Mouse (Mus musculus): ENCODE results near the gene Ppp2r5b. TPM values are rescaled to one million over a fixed set of nuclear protein-coding genes. Genes with fewer than 3 reads are reported as not detected.

The Ppp2r5b gene
- polyA plus RNA-seq, 1 experiment: 32.1 TPM

DNA sequence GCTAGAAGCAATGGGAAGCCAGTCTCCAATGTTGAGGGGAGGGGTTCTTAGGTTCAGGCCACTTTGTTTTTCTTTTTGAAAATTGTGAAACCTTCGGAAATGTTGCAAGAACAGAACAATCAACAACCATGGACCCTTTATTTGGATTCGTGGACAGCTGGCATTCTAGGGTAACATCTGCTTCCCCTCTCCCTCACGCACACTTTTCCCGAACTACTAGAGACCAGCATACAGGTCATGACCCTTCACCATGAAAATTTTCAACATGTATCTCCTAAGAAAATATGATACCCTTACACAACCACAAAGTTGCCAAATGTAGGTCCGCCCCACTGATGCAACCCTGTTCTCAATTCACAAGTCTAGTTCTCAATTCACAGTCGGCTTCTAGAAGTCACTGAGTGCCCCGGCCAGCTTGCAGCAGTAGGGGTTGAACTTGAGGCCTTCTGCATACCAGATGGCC is 33.0 kb upstream of the Ppp2r5b start:
- no peak for TF ChIP-seq CTCF (conservative IDR thresholded peaks at IDR 0.05; ENCODE audit: insufficient read depth, insufficient read length, low read depth, low read length)
- no peak for TF ChIP-seq POLR2A (IDR thresholded peaks at IDR 0.05; ENCODE audit: low read depth, low read length)
- no peak overlapping the region for H3K27ac ChIP-seq (ENCODE audit: insufficient read depth, low read depth, low read length)
- 79% methylated on average over 7 of the region's 7 CpGs for WGBS

GRCm38 (mm10) chr19:6268170-6268528 is 32.5 kb upstream of the Ppp2r5b start:
- 11% methylated on average over 8 of the region's 8 CpGs for WGBS
- TF ChIP-seq CTCF (conservative IDR thresholded peaks at IDR 0.05; ENCODE audit: insufficient read depth, insufficient read length, low read depth, low read length): peak; percentile 89
- TF ChIP-seq POLR2A (IDR thresholded peaks at IDR 0.05; ENCODE audit: low read depth, low read length): peak; percentile 31
- Histone ChIP-seq H3K27ac (ENCODE audit: insufficient read depth, low read depth, low read length) (no peak overlapping the region), H3K36me3 (ENCODE audit: control insufficient read depth, insufficient read depth, low read length) (no peaks in the 10 kb centered on the region), H3K4me1 (ENCODE audit: control insufficient read depth, insufficient read depth, low read length) (peaks cover 27% of the 10 kb centered on the region), H3K27me3 (replicated peaks; ENCODE audit: control insufficient read depth, insufficient read depth, low read length) (no peaks in the 10 kb centered on the region), H3K4me3 (ENCODE audit: insufficient read depth, low read depth, low read length) (no peak overlapping the region)
- peak; percentile 90 for DNase-seq

More for the DNA sequence above, 33.0 kb upstream of the Ppp2r5b start:
- H3K27me3 ChIP-seq (replicated peaks; ENCODE audit: control insufficient read depth, insufficient read depth, low read length): no peaks in the 10 kb centered on the region
- H3K4me3 ChIP-seq (ENCODE audit: insufficient read depth, low read depth, low read length): no peak overlapping the region
- no peaks in the 10 kb centered on the region for H3K36me3 ChIP-seq (ENCODE audit: control insufficient read depth, insufficient read depth, low read length)
- peaks cover 27% of the 10 kb centered on the region for H3K4me1 ChIP-seq (ENCODE audit: control insufficient read depth, insufficient read depth, low read length)
- no peak for DNase-seq

DNA sequence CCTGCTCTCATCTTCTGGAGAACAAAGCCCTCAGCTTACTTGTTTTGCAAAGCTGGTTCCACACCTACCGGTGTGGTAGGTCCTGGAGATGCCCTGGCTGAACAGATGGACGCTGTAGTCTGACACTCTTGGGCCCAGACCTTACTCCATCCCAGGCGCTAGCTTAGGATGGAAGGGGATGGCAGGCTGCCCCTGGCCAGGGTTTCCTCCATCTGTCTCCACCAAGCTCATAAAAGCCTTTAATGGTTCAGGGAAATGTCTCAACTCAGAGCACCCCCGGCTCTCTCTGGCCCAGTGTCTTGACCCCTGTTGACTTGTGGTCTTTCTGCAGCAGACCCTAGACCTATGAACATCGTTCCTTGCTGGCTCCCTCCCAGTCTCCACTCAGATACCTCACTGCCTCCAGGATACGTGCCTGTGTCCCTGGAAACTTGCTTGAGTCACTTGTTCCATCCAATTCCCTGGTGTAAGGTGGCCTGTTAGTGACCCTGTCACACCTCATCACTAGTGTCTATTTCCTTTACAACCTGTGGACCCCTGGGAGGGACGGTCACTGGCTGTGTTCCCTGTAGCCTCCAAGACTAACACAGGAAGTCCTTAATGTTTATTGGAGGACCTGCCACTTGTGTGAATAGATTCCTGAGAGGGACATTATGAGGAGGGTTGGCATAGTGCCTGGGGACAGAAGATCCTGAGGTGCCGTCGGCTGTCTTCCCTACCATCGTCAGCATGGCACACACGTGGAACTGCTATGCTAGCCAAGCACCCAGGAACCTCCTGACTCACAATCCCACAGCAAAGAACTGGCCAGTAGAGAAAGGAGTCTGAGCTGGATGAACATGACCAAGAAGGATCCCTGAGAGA is 31.9 kb upstream of the Ppp2r5b start:
- H3K4me1 ChIP-seq (ENCODE audit: control insufficient read depth, insufficient read depth, low read length): peaks cover 30% of the 10 kb centered on the region
- WGBS: 22% methylated on average over 11 of the region's 11 CpGs
- no peaks in the 10 kb centered on the region for H3K27me3 ChIP-seq (replicated peaks; ENCODE audit: control insufficient read depth, insufficient read depth, low read length)
- H3K27ac ChIP-seq (ENCODE audit: insufficient read depth, low read depth, low read length): no peak overlapping the region
- H3K36me3 ChIP-seq (ENCODE audit: control insufficient read depth, insufficient read depth, low read length): no peaks in the 10 kb centered on the region
- TF ChIP-seq CTCF (conservative IDR thresholded peaks at IDR 0.05; ENCODE audit: insufficient read depth, insufficient read length, low read depth, low read length): 0 out of 2 replicates have a peak, but pooled peaks have one; percentile 1
- no peak for TF ChIP-seq POLR2A (IDR thresholded peaks at IDR 0.05; ENCODE audit: low read depth, low read length)
- DNase-seq: peak; percentile 62
- no peak overlapping the region for H3K4me3 ChIP-seq (ENCODE audit: insufficient read depth, low read depth, low read length)

DNA sequence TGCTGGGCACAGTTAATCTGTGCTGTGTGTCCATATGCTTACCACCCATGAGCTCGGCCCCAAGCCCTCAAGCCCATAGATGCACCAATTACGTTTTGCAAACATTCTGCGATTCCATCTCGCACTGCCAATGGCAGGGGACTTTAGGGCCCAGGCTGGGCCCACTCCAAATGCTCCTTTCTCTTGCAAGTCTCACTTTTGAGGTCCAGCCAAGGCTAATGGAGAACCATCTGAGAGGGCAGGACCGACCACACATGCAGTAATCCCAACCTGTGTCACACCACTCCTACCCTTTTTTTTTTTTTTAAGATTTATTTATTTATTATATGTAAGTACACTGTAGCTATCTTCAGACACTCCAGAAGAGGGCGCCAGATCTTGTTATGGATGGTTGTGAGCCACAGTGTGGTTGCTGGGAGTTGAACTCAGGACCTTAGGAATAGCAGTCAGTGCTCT is 30.1 kb upstream of the Ppp2r5b start:
- H3K27me3 ChIP-seq (replicated peaks; ENCODE audit: control insufficient read depth, insufficient read depth, low read length): no peaks in the 10 kb centered on the region
- 79% methylated on average over 6 of the region's 6 CpGs for WGBS
- H3K4me1 ChIP-seq (ENCODE audit: control insufficient read depth, insufficient read depth, low read length): peaks cover 16% of the 10 kb centered on the region
- no peaks in the 10 kb centered on the region for H3K36me3 ChIP-seq (ENCODE audit: control insufficient read depth, insufficient read depth, low read length)
- no peak overlapping the region for H3K27ac ChIP-seq (ENCODE audit: insufficient read depth, low read depth, low read length)
- no peak for DNase-seq
- no peak for TF ChIP-seq POLR2A (IDR thresholded peaks at IDR 0.05; ENCODE audit: low read depth, low read length)
- TF ChIP-seq CTCF (conservative IDR thresholded peaks at IDR 0.05; ENCODE audit: insufficient read depth, insufficient read length, low read depth, low read length): no peak; the same call in 1 of the 2 replicates
- no peak overlapping the region for H3K4me3 ChIP-seq (ENCODE audit: insufficient read depth, low read depth, low read length)

- no peaks in the 10 kb centered on the region for H3K27me3 ChIP-seq (replicated peaks; ENCODE audit: control insufficient read depth, insufficient read depth, low read length)
- H3K4me3 ChIP-seq (ENCODE audit: insufficient read depth, low read depth, low read length): peak overlapping the region; percentile 62; the same call in 1 of the 2 replicates
- 71% methylated on average over 8 of the region's 8 CpGs for WGBS
- H3K36me3 ChIP-seq (ENCODE audit: control insufficient read depth, insufficient read depth, low read length): no peaks in the 10 kb centered on the region
- DNase-seq: no peak
- TF ChIP-seq POLR2A (IDR thresholded peaks at IDR 0.05; ENCODE audit: low read depth, low read length) (no peak), CTCF (conservative IDR thresholded peaks at IDR 0.05; ENCODE audit: insufficient read depth, insufficient read length, low read depth, low read length) (no peak)
- H3K4me1 ChIP-seq (ENCODE audit: control insufficient read depth, insufficient read depth, low read length): peaks cover 12% of the 10 kb centered on the region; the same call in 1 of the 2 replicates
- no peak overlapping the region for H3K27ac ChIP-seq (ENCODE audit: insufficient read depth, low read depth, low read length)
Measured at GRCm38 (mm10) chr19:6264945-6265344, 29.3 kb upstream of the Ppp2r5b start.

GRCm38 (mm10) chr19:6264200-6264599 is 28.5 kb upstream of the Ppp2r5b start:
- peak overlapping the region; percentile 62 for H3K4me3 ChIP-seq (ENCODE audit: insufficient read depth, low read depth, low read length)
- no peaks in the 10 kb centered on the region for H3K36me3 ChIP-seq (ENCODE audit: control insufficient read depth, insufficient read depth, low read length)
- no peak for TF ChIP-seq POLR2A (IDR thresholded peaks at IDR 0.05; ENCODE audit: low read depth, low read length)
- TF ChIP-seq CTCF (conservative IDR thresholded peaks at IDR 0.05; ENCODE audit: insufficient read depth, insufficient read length, low read depth, low read length): no peak
- H3K27ac ChIP-seq (ENCODE audit: insufficient read depth, low read depth, low read length): peak overlapping the region; percentile 84
- no peaks in the 10 kb centered on the region for H3K27me3 ChIP-seq (replicated peaks; ENCODE audit: control insufficient read depth, insufficient read depth, low read length)
- DNase-seq: peak; percentile 61
- H3K4me1 ChIP-seq (ENCODE audit: control insufficient read depth, insufficient read depth, low read length): peaks cover 8% of the 10 kb centered on the region; the same call in 1 of the 2 replicates
- 30% methylated on average over 9 of the region's 9 CpGs for WGBS

- DNase-seq: peak; percentile 93
- peak overlapping the region; percentile 84 for H3K27ac ChIP-seq (ENCODE audit: insufficient read depth, low read depth, low read length)
- peak overlapping the region; percentile 62 for H3K4me3 ChIP-seq (ENCODE audit: insufficient read depth, low read depth, low read length)
- WGBS: 38% methylated on average over 8 of the region's 8 CpGs
- H3K4me1 ChIP-seq (ENCODE audit: control insufficient read depth, insufficient read depth, low read length): peaks cover 8% of the 10 kb centered on the region; the same call in 1 of the 2 replicates
- H3K27me3 ChIP-seq (replicated peaks; ENCODE audit: control insufficient read depth, insufficient read depth, low read length): no peaks in the 10 kb centered on the region
- no peak for TF ChIP-seq CTCF (conservative IDR thresholded peaks at IDR 0.05; ENCODE audit: insufficient read depth, insufficient read length, low read depth, low read length)
- TF ChIP-seq POLR2A (IDR thresholded peaks at IDR 0.05; ENCODE audit: low read depth, low read length): peak; percentile 89
- no peaks in the 10 kb centered on the region; the same call in 1 of the 2 replicates for H3K36me3 ChIP-seq (ENCODE audit: control insufficient read depth, insufficient read depth, low read length)
Measured at GRCm38 (mm10) chr19:6262839-6263433, 27.3 kb upstream of the Ppp2r5b start.

Measured in kidney, adult 2 months (tissue).